Mouse (Mus musculus): ENCODE measurements around the gene Thumpd3. TPM values are rescaled to one million over a fixed set of nuclear protein-coding genes. Genes with fewer than 3 reads are reported as not detected.

Gene Thumpd3
- polyA plus RNA-seq (2015; fragmentation: Nextera tagmentation; extraction: Ambion mirVana) = 55.0 and 55.9 TPM in 2 replicates

DNA sequence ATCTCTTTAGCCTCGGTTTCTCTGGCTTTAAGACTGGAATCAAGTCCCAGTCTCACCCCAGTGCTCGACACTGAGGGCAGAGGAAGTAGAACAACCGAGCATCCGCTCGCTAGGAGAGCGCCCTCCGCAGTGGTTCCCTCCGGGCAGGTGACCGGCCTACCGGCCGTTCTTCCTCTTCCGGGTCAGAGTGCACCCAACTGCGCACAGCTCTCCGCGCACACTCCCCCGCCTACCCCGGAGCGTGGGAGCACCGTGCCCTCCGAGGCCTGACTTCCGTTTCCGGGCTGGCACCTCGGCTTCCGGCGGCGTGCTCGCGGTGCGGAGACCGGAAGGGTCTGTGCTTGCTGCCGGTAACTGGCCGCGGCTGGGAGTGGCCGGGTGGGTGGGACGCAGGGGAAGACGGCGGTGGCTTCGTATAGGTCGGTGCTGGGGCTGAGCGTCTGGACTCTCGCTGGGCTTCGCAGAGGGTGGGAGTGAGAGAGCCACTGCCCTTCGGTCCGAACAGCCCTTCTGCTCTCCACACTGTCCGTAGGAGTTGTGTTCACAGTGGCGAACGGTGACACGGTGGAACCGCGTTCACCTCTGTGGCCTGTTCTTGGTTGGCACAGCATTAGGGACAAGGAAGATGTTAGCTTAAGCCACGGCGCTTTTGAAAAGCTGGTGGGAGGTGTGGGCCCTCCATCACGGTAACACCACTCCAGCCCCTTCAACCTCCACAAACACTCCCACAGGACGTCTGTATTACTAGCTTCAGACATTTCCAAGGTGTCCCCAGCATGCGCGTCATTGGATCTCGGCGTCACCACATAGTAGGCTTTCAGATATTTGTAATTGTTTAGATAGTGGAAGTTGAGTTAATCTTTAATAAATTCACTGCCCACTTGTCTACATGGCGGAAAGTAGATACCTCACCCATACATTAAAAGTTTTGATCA, at the start of gene Thumpd3:
Gene Thumpd3, plus strand, starts transcription at position 185 of the 935 bp plus-strand sequence.
- ATAC-seq (ENCODE audit: insufficient number of reproducible peaks, insufficient read depth, low FRiP score, low TSS enrichment, low read depth) = peak; percentile 100
- peak within 1 kb of the TSS; percentile 91 for H3K27ac ChIP-seq

DNA sequence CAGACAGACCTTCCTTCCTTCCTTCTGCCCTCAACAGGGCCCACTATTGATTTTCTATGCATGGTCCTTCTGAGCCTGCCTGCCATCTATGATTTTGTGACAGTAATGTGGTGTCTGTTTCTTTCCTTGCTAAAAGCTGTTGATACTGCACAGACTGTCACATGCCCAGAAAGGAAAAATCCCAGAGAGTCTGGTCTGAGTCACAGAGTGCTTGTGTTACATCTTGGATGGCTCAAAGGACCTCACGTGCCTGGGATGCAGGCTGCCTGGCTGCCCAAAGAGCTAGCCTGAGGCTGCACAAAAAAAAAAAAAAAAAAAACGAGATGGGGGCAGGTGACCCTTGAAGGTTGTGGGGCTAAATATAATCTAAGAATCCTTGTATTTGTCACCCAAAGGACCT, 46.8 kb upstream of the Thumpd3 start:
- H3K9ac ChIP-seq = no peak overlapping the region
- H3K4me1 ChIP-seq = no peaks in the 10 kb centered on the region
- no peak overlapping the region for H3K4me2 ChIP-seq
- H3K27ac ChIP-seq = no peak overlapping the region
- no peaks in the 10 kb centered on the region for H3K36me3 ChIP-seq
- 29% methylated on average over 2 of the region's 2 CpGs for WGBS
- H3K9me3 ChIP-seq = no peaks in the 10 kb centered on the region
- H3K27me3 ChIP-seq = no peaks in the 10 kb centered on the region
- no peak for ATAC-seq (ENCODE audit: insufficient number of reproducible peaks, insufficient read depth, low FRiP score, low TSS enrichment, low read depth)
- no peak overlapping the region for H3K4me3 ChIP-seq

More for the DNA sequence above, at the start of gene Thumpd3:
- Histone ChIP-seq H3K36me3 (peaks cover 23% of the 10 kb centered on the region), H3K9me3 (no peaks in the 10 kb centered on the region), H3K9ac (peak within 1 kb of the TSS; percentile 85), H3K4me1 (peaks cover 15% of the 10 kb centered on the region), H3K4me2 (peak within 1 kb of the TSS; percentile 94), H3K4me3 (peak within 1 kb of the TSS; percentile 83), H3K27me3 (no peaks in the 10 kb centered on the region)
- 1% methylated on average over 59 of the region's 59 CpGs for WGBS

DNA sequence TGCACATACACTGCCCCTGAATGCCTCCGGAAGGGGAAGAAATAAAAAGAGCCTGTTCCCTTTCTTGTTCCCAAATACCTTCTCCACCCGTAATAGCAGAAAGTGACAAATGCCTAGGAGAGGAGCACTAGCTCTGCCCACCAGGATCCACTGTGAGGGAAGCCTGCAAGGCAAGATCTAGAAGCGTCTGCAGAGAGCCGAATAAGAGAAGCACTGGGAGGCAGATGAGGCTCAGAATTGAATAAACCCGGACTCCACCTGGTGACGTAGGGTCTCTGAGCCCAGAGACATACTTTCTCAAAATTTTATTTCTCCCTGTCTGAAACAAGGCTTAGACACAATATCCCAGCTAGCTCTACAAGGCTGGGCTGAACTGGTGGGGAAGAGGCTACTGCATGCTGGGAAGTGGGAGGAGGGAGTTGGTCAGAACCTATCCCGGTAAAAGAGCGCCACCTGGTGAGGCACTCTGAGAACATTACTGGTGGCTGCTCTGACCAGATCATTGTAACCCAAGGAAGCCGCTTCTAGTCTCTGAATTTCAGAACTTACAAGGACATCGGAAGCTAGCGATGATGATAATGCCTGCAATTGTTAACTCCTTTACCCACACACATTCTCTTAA, 45.2 kb upstream of the Thumpd3 start:
- Histone ChIP-seq H3K27me3 (no peaks in the 10 kb centered on the region), H3K4me2 (peak overlapping the region; percentile 21; the same call in 1 of the 2 replicates), H3K36me3 (no peaks in the 10 kb centered on the region), H3K9ac (no peak overlapping the region), H3K27ac (no peak overlapping the region; the same call in 1 of the 2 replicates), H3K9me3 (no peaks in the 10 kb centered on the region), H3K4me1 (no peaks in the 10 kb centered on the region), H3K4me3 (no peak overlapping the region)
- ATAC-seq (ENCODE audit: insufficient number of reproducible peaks, insufficient read depth, low FRiP score, low TSS enrichment, low read depth) = peak; percentile 71
- 33% methylated on average over 11 of the region's 11 CpGs for WGBS

DNA sequence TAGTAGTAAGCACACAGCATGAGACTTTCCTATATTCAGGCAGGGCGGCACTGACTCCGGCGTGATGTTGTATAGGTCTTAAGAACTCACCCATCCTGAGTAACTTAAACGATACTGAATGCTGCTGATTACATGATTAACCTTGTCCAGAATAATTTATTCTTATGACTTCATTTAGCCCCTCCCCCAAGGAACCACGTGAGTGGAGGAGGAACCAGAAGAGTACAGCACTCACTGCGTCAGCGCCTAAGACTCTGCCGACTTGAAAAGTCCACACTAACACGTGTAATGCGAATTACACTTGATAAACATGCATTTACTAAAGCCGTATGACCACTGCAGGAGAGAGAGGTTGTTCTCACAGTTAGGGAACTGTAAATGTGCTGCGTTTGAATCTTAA, 44.3 kb upstream of the Thumpd3 start:
- no peak overlapping the region for H3K9ac ChIP-seq
- H3K36me3 ChIP-seq = no peaks in the 10 kb centered on the region
- H3K4me3 ChIP-seq = no peak overlapping the region
- no peak for ATAC-seq (ENCODE audit: insufficient number of reproducible peaks, insufficient read depth, low FRiP score, low TSS enrichment, low read depth)
- no peaks in the 10 kb centered on the region for H3K4me1 ChIP-seq
- H3K27me3 ChIP-seq = no peaks in the 10 kb centered on the region
- no peak overlapping the region for H3K27ac ChIP-seq
- 72% methylated on average over 12 of the region's 12 CpGs for WGBS
- H3K9me3 ChIP-seq = no peaks in the 10 kb centered on the region
- H3K4me2 ChIP-seq = no peak overlapping the region

DNA sequence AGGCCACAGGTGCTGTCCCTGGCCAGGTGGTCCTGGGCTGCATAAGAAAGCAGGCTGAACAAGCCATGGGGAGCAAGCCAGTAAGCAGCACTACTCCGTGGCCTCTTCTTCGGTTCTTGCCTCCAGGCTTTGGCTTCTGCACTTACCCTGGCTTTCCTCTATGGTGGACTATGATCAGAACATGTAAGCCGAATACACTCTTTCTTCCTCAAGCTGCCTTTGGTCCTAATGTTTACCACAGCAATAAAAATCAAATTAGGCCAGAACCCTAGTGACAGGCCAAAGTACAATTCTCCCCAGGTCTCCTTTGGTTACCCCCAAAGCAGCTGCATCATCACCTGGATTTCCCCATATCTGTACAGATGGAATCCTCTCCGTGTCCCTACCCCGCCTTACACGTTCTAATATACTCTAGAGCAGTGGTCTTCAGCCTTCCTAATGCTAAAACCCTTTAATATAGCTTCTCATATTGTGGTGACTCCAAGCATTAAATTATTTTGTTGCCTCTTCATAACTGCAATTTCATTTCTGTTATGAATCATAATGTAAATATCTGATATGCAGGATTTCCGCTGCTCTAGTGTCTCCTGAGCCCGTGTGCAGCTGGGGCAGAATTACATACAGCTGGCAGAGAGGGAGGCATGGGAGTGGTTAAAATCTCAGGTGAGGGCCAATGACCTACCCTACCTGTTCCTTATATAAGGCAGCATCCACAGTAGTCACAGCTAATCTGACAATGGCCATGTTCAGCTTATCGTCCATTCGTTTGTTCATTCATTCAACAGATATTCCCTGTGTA, 42.5 kb upstream of the Thumpd3 start:
- WGBS = 87% methylated on average over 10 of the region's 10 CpGs
- no peak for ATAC-seq (ENCODE audit: insufficient number of reproducible peaks, insufficient read depth, low FRiP score, low TSS enrichment, low read depth)
- H3K9ac ChIP-seq = no peak overlapping the region

DNA sequence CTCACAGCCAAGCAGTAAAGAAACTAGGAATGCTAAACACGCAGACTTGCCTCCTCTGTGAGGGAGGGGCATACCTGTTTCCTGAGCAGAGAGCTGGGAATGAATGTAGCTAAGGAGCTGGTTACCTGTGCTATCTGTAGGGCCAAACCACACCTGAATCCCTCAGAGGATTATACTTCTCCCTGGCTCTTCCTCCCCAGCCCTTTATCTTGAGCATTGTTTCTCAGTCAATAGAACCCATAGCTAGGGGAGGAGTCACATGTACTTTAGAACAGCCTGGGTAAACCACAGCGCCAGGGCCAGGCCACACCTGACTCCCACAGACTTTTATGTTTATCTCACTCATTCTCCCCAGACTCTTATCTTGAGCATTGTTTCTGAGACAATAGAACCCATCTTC, 39.2 kb upstream of the Thumpd3 start:
- no peaks in the 10 kb centered on the region for H3K36me3 ChIP-seq
- ATAC-seq (ENCODE audit: insufficient number of reproducible peaks, insufficient read depth, low FRiP score, low TSS enrichment, low read depth) = no peak
- WGBS = 57% methylated on average over 2 of the region's 2 CpGs
- H3K27ac ChIP-seq = no peak overlapping the region
- H3K4me1 ChIP-seq = peaks cover 5% of the 10 kb centered on the region; the same call in 1 of the 2 replicates
- no peaks in the 10 kb centered on the region; the same call in 1 of the 2 replicates for H3K9me3 ChIP-seq
- H3K4me3 ChIP-seq = no peak overlapping the region
- H3K27me3 ChIP-seq = no peaks in the 10 kb centered on the region
- H3K4me2 ChIP-seq = no peak overlapping the region
- no peak overlapping the region for H3K9ac ChIP-seq

More for the DNA sequence above, 42.5 kb upstream of the Thumpd3 start:
- Histone ChIP-seq H3K4me3 (no peak overlapping the region), H3K27me3 (no peaks in the 10 kb centered on the region), H3K4me1 (no peaks in the 10 kb centered on the region), H3K36me3 (no peaks in the 10 kb centered on the region), H3K27ac (no peak overlapping the region), H3K9me3 (no peaks in the 10 kb centered on the region; the same call in 1 of the 2 replicates), H3K4me2 (no peak overlapping the region)

DNA sequence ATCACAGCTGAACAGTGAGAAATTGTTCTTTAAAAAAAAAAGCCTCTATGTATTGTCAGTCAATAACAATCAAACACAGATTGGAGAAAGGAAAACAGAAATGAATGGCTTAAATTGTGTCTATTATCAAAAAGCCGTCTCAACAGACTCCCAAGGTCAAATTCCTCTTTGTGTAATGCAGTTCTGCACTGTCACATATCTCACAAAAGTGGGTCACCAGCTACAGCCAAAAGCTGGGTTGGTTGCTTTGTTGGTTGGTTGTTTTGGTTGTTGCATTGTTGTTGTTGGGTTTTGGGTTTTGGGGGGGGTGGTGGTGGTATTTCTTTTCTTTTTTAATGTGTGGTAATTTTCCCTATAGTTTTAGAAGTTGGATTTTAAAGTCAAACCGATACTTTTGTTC, 34.1 kb upstream of the Thumpd3 start:
- ATAC-seq (ENCODE audit: insufficient number of reproducible peaks, insufficient read depth, low FRiP score, low TSS enrichment, low read depth) = no peak
- no peaks in the 10 kb centered on the region for H3K27me3 ChIP-seq
- H3K9me3 ChIP-seq = no peaks in the 10 kb centered on the region; the same call in 1 of the 2 replicates
- no peak overlapping the region for H3K4me2 ChIP-seq
- no peak overlapping the region for H3K4me3 ChIP-seq
- no peak overlapping the region for H3K9ac ChIP-seq
- peaks cover 21% of the 10 kb centered on the region for H3K4me1 ChIP-seq
- 52% methylated on average over 2 of the region's 2 CpGs for WGBS
- peak overlapping the region; percentile 75; the same call in 1 of the 2 replicates for H3K27ac ChIP-seq
- H3K36me3 ChIP-seq = no peaks in the 10 kb centered on the region

DNA sequence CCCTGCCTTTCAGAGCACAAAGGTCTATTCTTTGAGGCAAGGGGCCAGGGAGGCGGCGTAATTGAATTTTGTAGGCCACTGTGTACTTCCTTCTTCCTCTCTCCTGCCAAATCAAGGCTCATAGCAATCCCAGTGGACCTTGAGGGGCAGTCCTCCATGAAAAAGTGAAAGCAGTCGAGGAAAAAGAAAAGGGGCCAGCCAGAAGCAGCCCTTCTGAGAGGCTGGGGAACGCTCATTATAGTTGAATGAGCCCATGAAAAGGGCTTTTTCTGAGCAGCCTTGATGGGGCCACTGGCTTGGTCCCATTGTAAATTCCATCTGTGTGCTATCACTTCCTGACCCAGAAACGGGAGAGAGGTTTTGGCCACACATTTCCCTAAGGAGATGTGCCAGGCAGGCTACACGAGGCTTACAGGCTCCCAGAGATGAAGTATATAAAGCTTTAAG, 33.5 kb upstream of the Thumpd3 start:
- ATAC-seq (ENCODE audit: insufficient number of reproducible peaks, insufficient read depth, low FRiP score, low TSS enrichment, low read depth) = 0 out of 2 replicates have a peak, but pooled peaks have one; percentile 62
- 21% methylated on average over 6 of the region's 6 CpGs for WGBS

DNA sequence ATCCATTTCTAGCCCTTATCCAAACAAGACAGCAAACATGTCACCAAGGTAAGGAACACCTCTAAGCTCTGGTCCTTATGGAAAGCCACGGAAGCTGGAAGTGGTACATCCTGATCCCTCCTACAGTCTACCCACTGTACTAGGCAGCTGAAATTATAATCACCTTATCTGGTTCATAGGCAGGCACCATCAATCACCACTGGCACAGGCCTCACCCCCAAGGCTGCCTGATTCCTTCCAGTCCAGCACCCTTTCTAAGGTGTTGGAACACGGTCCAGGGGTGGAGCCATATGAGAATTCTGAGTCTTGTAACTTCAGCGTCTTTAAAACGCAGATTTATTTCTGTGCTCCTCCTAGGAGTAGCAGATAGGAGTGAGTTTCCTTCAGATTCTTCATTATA, 32.5 kb upstream of the Thumpd3 start:
- Histone ChIP-seq H3K4me3 (no peak overlapping the region), H3K4me1 (peaks cover 33% of the 10 kb centered on the region), H3K4me2 (no peak overlapping the region), H3K36me3 (no peaks in the 10 kb centered on the region), H3K27me3 (no peaks in the 10 kb centered on the region), H3K27ac (peak overlapping the region; percentile 75; the same call in 1 of the 2 replicates), H3K9me3 (no peaks in the 10 kb centered on the region), H3K9ac (no peak overlapping the region)
- no peak for ATAC-seq (ENCODE audit: insufficient number of reproducible peaks, insufficient read depth, low FRiP score, low TSS enrichment, low read depth)
- WGBS = 89% methylated on average over 4 of the region's 4 CpGs

More for the DNA sequence above, 33.5 kb upstream of the Thumpd3 start:
- Histone ChIP-seq H3K4me1 (peaks cover 26% of the 10 kb centered on the region), H3K27me3 (no peaks in the 10 kb centered on the region), H3K9me3 (no peaks in the 10 kb centered on the region; the same call in 1 of the 2 replicates), H3K27ac (peak overlapping the region; percentile 75), H3K36me3 (no peaks in the 10 kb centered on the region), H3K9ac (no peak overlapping the region), H3K4me2 (peak overlapping the region; percentile 10; the same call in 1 of the 2 replicates), H3K4me3 (no peak overlapping the region)

DNA sequence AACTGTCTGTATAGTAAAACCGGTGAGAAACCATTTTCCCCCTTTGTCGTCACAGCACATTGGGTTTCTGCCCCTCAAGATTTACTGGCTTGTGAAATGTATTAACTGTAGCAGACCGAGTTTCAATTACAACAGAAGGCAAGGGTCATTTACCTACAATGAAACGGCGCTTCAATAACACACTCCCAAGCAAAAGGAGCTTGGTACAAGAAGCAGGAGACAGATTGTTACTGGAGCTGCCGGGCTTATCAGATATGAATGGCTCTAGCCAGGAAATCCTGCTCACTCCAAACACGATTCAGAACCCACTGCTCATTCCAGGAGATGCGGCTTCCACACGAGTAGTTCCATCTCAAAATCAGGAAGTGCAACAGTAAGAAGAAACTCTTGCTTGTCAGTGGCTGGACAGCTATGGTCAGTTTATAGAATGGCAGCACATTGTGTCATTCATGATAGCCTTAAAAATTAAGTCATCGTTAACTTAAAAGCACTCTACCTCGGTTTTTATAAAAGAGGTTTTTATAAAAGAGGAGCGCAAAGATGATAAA, 28.5 kb upstream of the Thumpd3 start:
- Histone ChIP-seq H3K36me3 (no peaks in the 10 kb centered on the region), H3K27me3 (no peaks in the 10 kb centered on the region), H3K9me3 (no peaks in the 10 kb centered on the region), H3K4me2 (no peak overlapping the region), H3K9ac (no peak overlapping the region), H3K4me1 (peaks cover 22% of the 10 kb centered on the region), H3K4me3 (no peak overlapping the region), H3K27ac (no peak overlapping the region)
- no peak for ATAC-seq (ENCODE audit: insufficient number of reproducible peaks, insufficient read depth, low FRiP score, low TSS enrichment, low read depth)
- 57% methylated on average over 12 of the region's 12 CpGs for WGBS

DNA sequence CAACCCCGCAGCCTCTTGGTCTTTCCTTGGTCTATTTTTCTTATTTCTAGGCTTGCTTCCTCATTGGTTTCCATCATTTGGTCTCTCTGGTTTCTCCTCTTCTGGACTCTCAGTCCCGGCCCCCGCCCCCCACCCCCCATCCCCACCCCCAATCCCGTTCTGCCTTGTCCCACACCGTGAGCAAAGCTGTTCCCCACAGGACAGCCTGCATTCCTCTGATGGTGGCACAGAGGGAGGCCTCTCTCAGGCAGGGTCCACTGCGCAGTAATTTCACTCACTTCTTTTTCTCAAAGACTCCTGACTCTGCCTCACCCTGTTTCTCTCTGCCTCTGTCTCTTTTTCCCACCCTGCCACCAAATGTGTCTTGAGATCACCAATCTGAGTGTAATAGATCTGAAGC, 27.9 kb upstream of the Thumpd3 start:
- Histone ChIP-seq H3K9me3 (no peaks in the 10 kb centered on the region), H3K4me2 (no peak overlapping the region), H3K4me1 (peaks cover 16% of the 10 kb centered on the region), H3K27ac (no peak overlapping the region), H3K9ac (no peak overlapping the region), H3K4me3 (no peak overlapping the region), H3K36me3 (no peaks in the 10 kb centered on the region), H3K27me3 (no peaks in the 10 kb centered on the region)
- no peak for ATAC-seq (ENCODE audit: insufficient number of reproducible peaks, insufficient read depth, low FRiP score, low TSS enrichment, low read depth)
- WGBS = 34% methylated on average over 6 of the region's 6 CpGs

Measured in embryonic facial prominence, embryonic 13.5 days (tissue).